Mouse (Mus musculus) MEL (cell line): ENCODE measurements at regions not wholly inside any gene's neighbourhood (a gene's known extent, or its start where the extent isn't known, plus 50 kb on each side); places are given as distances from the start of the nearest gene placed in this dataset.
A peak's percentile ranks its signal among the peaks of the same experiment; 100 is the strongest.

Experiments used
- BHLHE40 ChIP-seq: IDR thresholded peaks from 2 replicates; pipeline ENCODE4 v1.6.1; 2012; ENCODE audit warnings: low read depth, mild to moderate bottlenecking, inconsistent platforms, low read length, improper control_type of control experiment, borderline replicate concordance
- CTCF ChIP-seq, 3 experiments: IDR thresholded peaks in 2 of 3; conservative IDR thresholded peaks in 1 of 3; 2 replicates each; pipeline ENCODE4 v1.5.1; 2011 to 2012; ENCODE audit warnings: low read length in 3 of 3, low read depth in 2 of 3, mild to moderate bottlenecking in 2 of 3, improper control_type of control experiment in 1 of 3, inconsistent platforms in 1 of 3, mixed read lengths in 1 of 3, moderate library complexity in 1 of 3; ENCODE audit not compliant: control insufficient read depth in 1 of 3, insufficient read depth in 1 of 3, poor library complexity in 1 of 3, severe bottlenecking in 1 of 3
- ELF1 ChIP-seq: IDR thresholded peaks from 2 replicates; pipeline ENCODE4 v1.6.1; 2014; ENCODE audit warnings: low read depth, mild to moderate bottlenecking, inconsistent platforms, low read length, improper control_type of control experiment, moderate library complexity
- EP300 ChIP-seq, 2 experiments: IDR thresholded peaks; 2 replicates each; pipeline ENCODE4 v1.6.1; 2011; ENCODE audit warnings: improper control_type of control experiment in 2 of 2, low read length in 2 of 2, low read depth in 1 of 2, mild to moderate bottlenecking in 1 of 2
- GATA1 ChIP-seq: IDR thresholded peaks from 2 replicates; pipeline ENCODE4 v1.6.1; 2011; ENCODE audit warnings: low read depth, low read length, improper control_type of control experiment
- MXI1 ChIP-seq: IDR thresholded peaks from 2 replicates; pipeline ENCODE4 v1.6.1; 2011; ENCODE audit warnings: mild to moderate bottlenecking, low read depth, low read length, improper control_type of control experiment
- POLR2A ChIP-seq, 2 experiments: IDR thresholded peaks; 2 replicates each; pipeline ENCODE4 v1.6.1; 2011 to 2012; ENCODE audit warnings: low read length in 2 of 2, mild to moderate bottlenecking in 2 of 2, control low read depth in 1 of 2, improper control_type of control experiment in 1 of 2, low read depth in 1 of 2, moderate library complexity in 1 of 2; ENCODE audit not compliant: control insufficient read depth in 1 of 2, insufficient read depth in 1 of 2, poor library complexity in 1 of 2
- POLR2AphosphoS2 ChIP-seq: IDR thresholded peaks from 2 replicates; pipeline ENCODE4 v1.6.1; 2011; ENCODE audit warnings: low read length, improper control_type of control experiment
- POLR2AphosphoS5 ChIP-seq: IDR thresholded peaks from 2 replicates; pipeline ENCODE4 v1.6.1; 2012; ENCODE audit warnings: low read depth, borderline replicate concordance, mild to moderate bottlenecking, inconsistent platforms, low read length, moderate library complexity, mixed read lengths
- RCOR1 ChIP-seq: IDR thresholded peaks from 2 replicates; pipeline ENCODE4 v1.6.1; 2012; ENCODE audit warnings: low read depth, mild to moderate bottlenecking, inconsistent platforms, low read length, improper control_type of control experiment
- SIN3A ChIP-seq: IDR thresholded peaks from 2 replicates; pipeline ENCODE4 v1.6.1; 2012; ENCODE audit warnings: low read length, improper control_type of control experiment, inconsistent platforms
- USF2 ChIP-seq, 2 experiments: IDR thresholded peaks; 2 replicates each; pipeline ENCODE4 v1.6.1; 2011 to 2012; ENCODE audit warnings: improper control_type of control experiment in 2 of 2, low read length in 2 of 2, borderline replicate concordance in 1 of 2, inconsistent platforms in 1 of 2, low read depth in 1 of 2, mild to moderate bottlenecking in 1 of 2; ENCODE audit not compliant: insufficient read depth in 1 of 2
- ZMIZ1 ChIP-seq: IDR thresholded peaks from 2 replicates; pipeline ENCODE4 v1.6.1; 2012; ENCODE audit warnings: low read depth, mild to moderate bottlenecking, inconsistent platforms, low read length, improper control_type of control experiment, moderate library complexity
- ZNF384 ChIP-seq: IDR thresholded peaks from 2 replicates; pipeline ENCODE4 v1.6.1; 2012; ENCODE audit warnings: low read depth, mild to moderate bottlenecking, inconsistent platforms, low read length, improper control_type of control experiment

- TF ChIP-seq POLR2AphosphoS5 (no peak), SIN3A (0 out of 2 replicates have a peak, but pooled peaks have one; percentile 3), GATA1 (0 out of 2 replicates have a peak, but pooled peaks have one; percentile 24), USF2 (IDR thresholded peaks at IDR 0.05; ENCODE audit: borderline replicate concordance in 1 of 2, insufficient read depth in 1 of 2, low read depth in 1 of 2, low read length in 2 of 2) (no peak), POLR2A (IDR thresholded peaks at IDR 0.05; ENCODE audit: control insufficient read depth in 1 of 2, insufficient read depth in 1 of 2, low read depth in 1 of 2, low read length in 2 of 2, poor library complexity in 1 of 2) (no peak), CTCF (IDR thresholded peaks at IDR 0.05 in 2 of 3, conservative IDR thresholded peaks at IDR 0.05 in 1 of 3; ENCODE audit: control insufficient read depth in 1 of 3, insufficient read depth in 1 of 3, low read depth in 2 of 3, low read length in 3 of 3, poor library complexity in 1 of 3, severe bottlenecking in 1 of 3) (no peak), MXI1 (peak; percentile 24; the same call in 1 of the 2 replicates), ELF1 (no peak), RCOR1 (no peak), ZNF384 (peak; percentile 75), ZMIZ1 (no peak), EP300 (IDR thresholded peaks at IDR 0.05; ENCODE audit: low read depth in 1 of 2, low read length in 2 of 2) (peak in 1 of 2 experiments; percentile 22; a peak in 1 of 4 replicates), BHLHE40 (no peak), POLR2AphosphoS2 (no peak)
These were observed 174.1 kb upstream of the Cited2 start for GRCm38 (mm10) chr10:17548629-17549580.
